Mouse (Mus musculus) hindbrain, postnatal 0 days (tissue): Measurements from ENCODE around the gene Cmip. TPM values are rescaled to one million over a fixed set of nuclear protein-coding genes. Genes with fewer than 3 reads are reported as not detected.
A peak's percentile ranks its signal among the peaks of the same experiment; 100 is the strongest.
"Not testable (repeated sequence)": the region's sequence is repeated elsewhere in the genome, so short reads cannot be mapped to it uniquely, and the experiment has no call there.

ENCODE experiments used
- ATAC-seq: fragments of 200-750 bp; cut with Nextera tagmentation; 2 replicates; pipeline ENCODE4 v1.8.0; 2017; ENCODE audit warnings: mild to moderate bottlenecking, moderate TSS enrichment, moderate library complexity
- DNase-seq: peaks from one replicate; pipeline ENCODE4 v3.0.0-alpha.2; 2015; ENCODE audit warnings: low spot score
- H3K27ac ChIP-seq: fragments of 300-500 bp; sonication (generic); 2 replicates; pipeline ENCODE4 v1.5.1; 2014; ENCODE audit warnings: mild to moderate bottlenecking
- H3K27me3 ChIP-seq: fragments of 300-500 bp; sonication (generic); 2 replicates; pipeline ENCODE4 v1.6.1; 2014; ENCODE audit warnings: low read length, mixed read lengths; ENCODE audit not compliant: insufficient read depth
- H3K36me3 ChIP-seq: fragments of 300-500 bp; sonication (generic); 2 replicates; pipeline ENCODE4 v1.6.1; 2014; ENCODE audit warnings: low read length, mixed read lengths; ENCODE audit not compliant: insufficient read depth
- H3K4me1 ChIP-seq: fragments of 300-500 bp; sonication (generic); 2 replicates; pipeline ENCODE4 v1.6.1; 2014; ENCODE audit warnings: antibody characterized with exemption, low read length, mixed read lengths; ENCODE audit not compliant: insufficient read depth
- H3K4me2 ChIP-seq: fragments of 300-500 bp; sonication (generic); 2 replicates; pipeline ENCODE4 v1.6.1; 2014; ENCODE audit warnings: low read depth, mild to moderate bottlenecking, low read length, moderate library complexity, mixed read lengths
- H3K4me3 ChIP-seq: fragments of 300-500 bp; sonication (generic); 2 replicates; pipeline ENCODE4 v1.5.1; 2014; ENCODE audit warnings: low read length
- H3K9ac ChIP-seq: fragments of 300-500 bp; sonication (generic); replicated peaks from 2 replicates; pipeline ENCODE4 v1.6.1; 2014; ENCODE audit warnings: mild to moderate bottlenecking, low read length, moderate library complexity, mixed read lengths
- H3K9me3 ChIP-seq: fragments of 300-500 bp; sonication (generic); 2 replicates; pipeline ENCODE4 v1.6.1; 2016; ENCODE audit warnings: low read length, mixed read lengths
- CTCF ChIP-seq: IDR thresholded peaks from 2 replicates; pipeline ENCODE4 v1.5.1; 2016; ENCODE audit warnings: antibody characterized with exemption, control low read depth, low read depth
- WGBS: fragments of 180-500 bp; shearing (Covaris S2); extraction: QIAGEN DNeasy Blood & Tissue Kit; methylation state at CpG from one replicate; pipeline ENCODE4 v1.1.7; 2014; 5-methylcytosine and 5-hydroxymethylcytosine counted together
- polyA plus RNA-seq: library from polyadenylated mRNA; unstranded; fragments of >200 nt; fragmentation: Nextera tagmentation; extraction: Ambion mirVana; gene quantifications from 2 replicates; pipeline ENCODE4 v1.2.1, GENCODE M21; 2015
- total RNA-seq: library from RNA; depleted of rRNA; stranded (reverse); fragments of >200 nt; gene quantifications from 2 replicates; pipeline ENCODE4 v1.2.3, GENCODE M21; 2014

Cmip gene
- total and polyA plus RNA-seq, 2 experiments from 2014 or later: 163 to 230 TPM

GRCm38 (mm10) chr8:117421838-117422237, 165.0 kb downstream of the Cmip start:
- Histone ChIP-seq H3K27me3 (no peaks in the 10 kb centered on the region), H3K4me3 (no peak overlapping the region), H3K4me2 (no peak overlapping the region), H3K9ac (no peak overlapping the region), H3K4me1 (peaks cover 8% of the 10 kb centered on the region; the same call in 1 of the 2 replicates), H3K27ac (peak overlapping the region; percentile 65), H3K36me3 (peaks cover 15% of the 10 kb centered on the region; the same call in 1 of the 2 replicates), H3K9me3 (no peaks in the 10 kb centered on the region)
- DNase-seq (no peak), ATAC-seq (no peak)
- no peak for TF ChIP-seq CTCF
- 59% methylated on average over 5 of the region's 5 CpGs for WGBS

- TF ChIP-seq CTCF: no peak
- H3K27me3 ChIP-seq: no peaks in the 10 kb centered on the region
- H3K4me3 ChIP-seq: no peak overlapping the region
- no peak; the same call in 1 of the 2 replicates for ATAC-seq
- H3K27ac ChIP-seq: peak overlapping the region; percentile 65
- H3K36me3 ChIP-seq: peaks cover 20% of the 10 kb centered on the region; the same call in 1 of the 2 replicates
- DNase-seq: peak; percentile 62
- H3K4me1 ChIP-seq: peaks cover 8% of the 10 kb centered on the region; the same call in 1 of the 2 replicates
- H3K9ac ChIP-seq: no peak overlapping the region
- 41% methylated on average over 6 of the region's 6 CpGs for WGBS
- no peaks in the 10 kb centered on the region for H3K9me3 ChIP-seq
- no peak overlapping the region for H3K4me2 ChIP-seq
Measured at GRCm38 (mm10) chr8:117422343-117422742, 165.5 kb downstream of the Cmip start.

GRCm38 (mm10) chr8:117423029-117423428, 166.2 kb downstream of the Cmip start:
- Histone ChIP-seq H3K9ac (no peak overlapping the region), H3K36me3 (peaks cover 25% of the 10 kb centered on the region; the same call in 1 of the 2 replicates), H3K4me2 (no peak overlapping the region), H3K4me1 (peaks cover 8% of the 10 kb centered on the region; the same call in 1 of the 2 replicates), H3K4me3 (no peak overlapping the region), H3K27me3 (no peaks in the 10 kb centered on the region), H3K9me3 (no peaks in the 10 kb centered on the region), H3K27ac (peak overlapping the region; percentile 65; the same call in 1 of the 2 replicates)
- TF ChIP-seq CTCF: no peak; the same call in 1 of the 2 replicates
- peak; percentile 93 for ATAC-seq
- peak; percentile 89 for DNase-seq
- WGBS: 33% methylated on average over 4 of the region's 4 CpGs

GRCm38 (mm10) chr8:117427816-117428215, 171.0 kb downstream of the Cmip start:
- H3K36me3 ChIP-seq: peaks cover 46% of the 10 kb centered on the region; the same call in 1 of the 2 replicates
- not testable (repeated sequence) for H3K9me3 ChIP-seq, H3K27ac ChIP-seq, DNase-seq, H3K9ac ChIP-seq, H3K27me3 ChIP-seq, ATAC-seq, H3K4me2 ChIP-seq, H3K4me1 ChIP-seq, H3K4me3 ChIP-seq
- 91% methylated on average over 8 of the region's 8 CpGs for WGBS

GRCm38 (mm10) chr8:117428524-117429162, 171.8 kb downstream of the Cmip start:
- peaks cover 52% of the 10 kb centered on the region for H3K36me3 ChIP-seq
- TF ChIP-seq CTCF: no peak

GRCm38 (mm10) chr8:117430624-117431023, 173.8 kb downstream of the Cmip start:
- Histone ChIP-seq H3K4me1 (no peaks in the 10 kb centered on the region), H3K27me3 (no peaks in the 10 kb centered on the region), H3K4me2 (no peak overlapping the region), H3K9me3 (no peaks in the 10 kb centered on the region), H3K9ac (no peak overlapping the region), H3K27ac (no peak overlapping the region), H3K36me3 (peaks cover 44% of the 10 kb centered on the region), H3K4me3 (no peak overlapping the region)
- ATAC-seq: no peak
- no peak for TF ChIP-seq CTCF
- no peak for DNase-seq
- 94% methylated on average over 4 of the region's 4 CpGs for WGBS

More at GRCm38 (mm10) chr8:117428524-117429162, 171.8 kb downstream of the Cmip start:
- Histone ChIP-seq H3K9ac (no peak overlapping the region), H3K4me1 (no peaks in the 10 kb centered on the region), H3K27ac (no peak overlapping the region), H3K4me3 (no peak overlapping the region), H3K9me3 (no peaks in the 10 kb centered on the region), H3K4me2 (no peak overlapping the region), H3K27me3 (no peaks in the 10 kb centered on the region)
- DNase-seq (no peak), ATAC-seq (no peak)
- 72% methylated on average over 21 of the region's 21 CpGs for WGBS

- H3K9me3 ChIP-seq: no peaks in the 10 kb centered on the region
- peaks cover 52% of the 10 kb centered on the region for H3K36me3 ChIP-seq
- no peak for ATAC-seq
- DNase-seq: no peak
- no peaks in the 10 kb centered on the region for H3K4me1 ChIP-seq
- no peak for TF ChIP-seq CTCF
- 86% methylated on average over 3 of the region's 3 CpGs for WGBS
- no peak overlapping the region for H3K9ac ChIP-seq
- H3K4me2 ChIP-seq: no peak overlapping the region
- no peak overlapping the region for H3K4me3 ChIP-seq
- H3K27me3 ChIP-seq: no peaks in the 10 kb centered on the region
- H3K27ac ChIP-seq: no peak overlapping the region
Measured at GRCm38 (mm10) chr8:117431554-117431953, 174.7 kb downstream of the Cmip start.
